Mouse (Mus musculus) neural tube, embryonic 15.5 days (tissue): ENCODE measurements around the gene Vps13a. TPM values are rescaled to one million over a fixed set of nuclear protein-coding genes. Genes with fewer than 3 reads are reported as not detected.

ENCODE experiments used
- polyA plus RNA-seq: library from polyadenylated mRNA; unstranded; fragments of >200 nt; fragmentation: Nextera tagmentation; extraction: Ambion mirVana; gene quantifications from 2 replicates; pipeline ENCODE4 v1.2.1, GENCODE M21; 2015

Vps13a gene
- polyA plus RNA-seq, 1 experiment from 2014 or later: 8.8 TPM

Other genes with a start within 250 kb of the Vps13a start
- gene Foxb2, start 92.9 kb upstream of the Vps13a start, polyA plus RNA-seq: not detected in 2 replicates
- gene Prune2, start 175.2 kb upstream of the Vps13a start, polyA plus RNA-seq: 9.5 and 11.5 TPM in 2 replicates